Mouse (Mus musculus) olfactory bulb, adult 2 months (tissue): Measurements from ENCODE around the gene Pola2.

ENCODE experiments used
- CTCF ChIP-seq: fragments of 200-500 bp; IDR thresholded peaks from 2 replicates; pipeline ENCODE4 v1.5.1; 2012; ENCODE audit warnings: low read depth, mild to moderate bottlenecking, low read length, moderate library complexity; ENCODE audit not compliant: insufficient read depth
- POLR2A ChIP-seq: fragments of 200-500 bp; IDR thresholded peaks from 2 replicates; pipeline ENCODE4 v1.6.1; 2012; ENCODE audit warnings: mild to moderate bottlenecking, low read depth, low read length, moderate library complexity; ENCODE audit not compliant: insufficient read depth

GRCm38 (mm10) chr19:5913007-5913719 is 50.8 kb downstream of the Pola2 start, which contains the start of gene Dpf2:
- TF ChIP-seq CTCF (no peak), POLR2A (peak; percentile 21; the same call in 1 of the 2 replicates)
